ENCODE assay signal across 25 mouse cellular contexts in the genomic region with DNA sequence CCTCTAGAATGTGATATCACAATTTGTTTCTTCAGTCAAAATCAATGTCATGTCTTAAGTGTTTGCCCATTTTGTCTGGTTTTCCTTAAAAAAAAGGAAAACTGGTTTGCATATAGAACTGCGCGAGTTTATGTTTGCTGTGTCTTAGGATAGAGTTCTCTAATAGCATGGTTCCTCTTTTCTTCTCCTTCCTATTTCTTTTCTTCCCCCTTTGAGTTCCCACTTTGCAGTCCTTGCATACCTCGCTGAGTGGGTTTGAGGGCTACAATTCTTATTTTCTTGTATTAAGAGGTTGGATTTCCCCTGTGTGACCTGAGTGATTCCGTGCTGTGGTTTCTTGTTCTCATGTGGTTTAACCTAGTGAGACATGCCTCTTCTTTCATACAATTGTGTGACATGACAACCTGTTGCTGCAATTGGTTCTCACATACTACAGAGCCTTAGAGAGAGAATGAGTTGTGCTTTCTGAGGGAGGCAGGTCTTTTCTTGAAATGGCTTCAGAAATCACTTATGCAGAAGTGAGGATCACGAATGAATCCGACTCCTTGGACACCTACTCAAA. TPM values are rescaled to one million over a fixed set of nuclear protein-coding genes. Genes with fewer than 3 reads are reported as not detected.
A peak's percentile ranks its signal among the peaks of the same experiment; 100 is the strongest.
DNase-seq lines count a peak whose midpoint lies in the region; ATAC-seq and TF ChIP-seq lines count a peak whose summit lies in the region.
"Had no signal": no experiment of that assay in that cellular context is flagged by ENCODE, and none has a peak within 500 bp of the region (broad histone marks: within the 10 kb centered on the region; RNA-seq: fewer than 3 reads in every experiment).

TSS of gene Clec4a4 (plus strand) at position 492 of the 562 bp plus-strand sequence.

- no peaks in the 10 kb centered on the region for H3K36me3 ChIP-seq in forebrain, postnatal 0 days (ENCODE audit: insufficient read depth)
- no peaks in the 10 kb centered on the region for H3K36me3 ChIP-seq in heart, embryonic 12.5 days
- H3K36me3 ChIP-seq: embryonic facial prominence, embryonic 10.5 days; G1E; heart, embryonic 13.5 days; hindbrain, embryonic 10.5 days had no signal

- H3K9ac ChIP-seq in forebrain, postnatal 0 days, result no peak within 1 kb of the TSS
- H3K9ac ChIP-seq in heart, embryonic 12.5 days, result no peak within 1 kb of the TSS
- H3K9ac ChIP-seq: forebrain, embryonic 13.5 days; heart, embryonic 13.5 days; hindbrain, embryonic 14.5 days had no signal

- ATAC-seq in hematopoietic stem cell, adult 5-6 weeks (replicated peaks in 1 of 2; ENCODE audit: insufficient read depth in 1 of 2, low FRiP score in 2 of 2, low TSS enrichment in 1 of 2, low read depth in 1 of 2, poor library complexity in 2 of 2, severe bottlenecking in 2 of 2), result peak; percentile 69 to 89; a peak in 3 of 4 replicates
- ATAC-seq in monocyte, adult 5-6 weeks (replicated peaks; ENCODE audit: insufficient number of reproducible peaks, low FRiP score, low TSS enrichment, poor library complexity, severe bottlenecking), result peak; percentile 59; the same call in 1 of the 2 replicates
- no peak for ATAC-seq in forebrain, postnatal 0 days
- ATAC-seq in heart, embryonic 12.5 days (ENCODE audit: insufficient number of reproducible peaks, low FRiP score), result no peak
- ATAC-seq: CD4-positive, CD25-positive, alpha-beta regulatory T cell, adult 4 months; forebrain, embryonic 13.5 days had no signal

- DNase-seq in heart, adult 11 months, result peak; percentile 59
- no peak for DNase-seq in heart, postnatal 36 days
- DNase-seq in forebrain, postnatal 0 days, result no peak
- no peak for DNase-seq in embryo, embryonic 9.5 days (ENCODE audit: extremely low spot score)
- DNase-seq: adrenal gland, adult 8-10 months; adrenal gland, postnatal 36 days; B cell, adult 2 months; cerebellum, adult 11-12 months; cerebellum, adult 9-10 months; cerebellum, postnatal 25 days; gastrocnemius, postnatal 10 days had no signal

- intact Hi-C loops in heart, postnatal 36 days (cut with DNase I), result no loop called here

- no peaks in the 10 kb centered on the region for H3K27me3 ChIP-seq in forebrain, postnatal 0 days (ENCODE audit: insufficient read depth, low read length)
- H3K27me3 ChIP-seq in heart, embryonic 12.5 days (replicated peaks), result no peaks in the 10 kb centered on the region
- H3K27me3 ChIP-seq: forebrain, embryonic 13.5 days; heart, embryonic 13.5 days had no signal

- TF ChIP-seq CTCF in bone marrow, adult 2 months (IDR thresholded peaks at IDR 0.05; ENCODE audit: control insufficient read depth, insufficient read depth, low read length), result no peak
- TF ChIP-seq CTCF in forebrain, postnatal 0 days (IDR thresholded peaks at IDR 0.05; ENCODE audit: low read depth), result no peak

- peak within 1 kb of the TSS; percentile 18 for H3K4me3 ChIP-seq in bone marrow, adult 2 months (replicated peaks; ENCODE audit: control insufficient read depth, low read depth, low read length)
- H3K4me3 ChIP-seq in forebrain, postnatal 0 days (ENCODE audit: low read depth, low read length), result no peak within 1 kb of the TSS
- no peak within 1 kb of the TSS for H3K4me3 ChIP-seq in heart, embryonic 12.5 days
- H3K4me3 ChIP-seq: embryonic facial prominence, embryonic 10.5 days; forebrain, embryonic 13.5 days; heart, embryonic 13.5 days; hindbrain, embryonic 10.5 days had no signal

- H3K4me1 ChIP-seq in bone marrow, adult 2 months (ENCODE audit: control insufficient read depth, insufficient read depth, low read length), result no peaks in the 10 kb centered on the region; the same call in 1 of the 2 replicates
- no peaks in the 10 kb centered on the region for H3K4me1 ChIP-seq in forebrain, postnatal 0 days (ENCODE audit: insufficient read depth)
- H3K4me1 ChIP-seq in heart, embryonic 12.5 days (replicated peaks), result no peaks in the 10 kb centered on the region
- H3K4me1 ChIP-seq: embryonic facial prominence, embryonic 10.5 days; forebrain, embryonic 13.5 days; heart, embryonic 13.5 days; hindbrain, embryonic 10.5 days had no signal

- H3K4me2 ChIP-seq in forebrain, postnatal 0 days (ENCODE audit: low read depth), result no peak within 1 kb of the TSS
- no peak within 1 kb of the TSS for H3K4me2 ChIP-seq in heart, embryonic 12.5 days
- H3K4me2 ChIP-seq: forebrain, embryonic 13.5 days; heart, embryonic 13.5 days; hindbrain, embryonic 14.5 days had no signal

- H3K9me3 ChIP-seq in forebrain, postnatal 0 days (ENCODE audit: low read length), result no peaks in the 10 kb centered on the region
- H3K9me3 ChIP-seq in heart, embryonic 12.5 days (replicated peaks), result no peaks in the 10 kb centered on the region
- H3K9me3 ChIP-seq: G1E had no signal

- WGBS in bone marrow, adult 2 months, result 28% methylated on average over 6 of the region's 6 CpGs
- whole genome bisulfite sequencing in forebrain, postnatal 0 days, result 85% methylated on average over 6 of the region's 6 CpGs
- 78% methylated on average over 6 of the region's 6 CpGs for WGBS in heart, embryonic 12.5 days

- no peak within 1 kb of the TSS for H3K27ac ChIP-seq in bone marrow, adult 2 months (ENCODE audit: control insufficient read depth, insufficient read depth, low read depth, low read length, poor library complexity)
- H3K27ac ChIP-seq in forebrain, postnatal 0 days (ENCODE audit: low read depth, low read length), result no peak within 1 kb of the TSS
- H3K27ac ChIP-seq in heart, embryonic 12.5 days (ENCODE audit: poor library complexity, severe bottlenecking), result no peak within 1 kb of the TSS
- H3K27ac ChIP-seq: embryonic facial prominence, embryonic 10.5 days; forebrain, embryonic 13.5 days; heart, embryonic 13.5 days; hindbrain, embryonic 10.5 days; hindbrain, embryonic 14.5 days had no signal

- TF ChIP-seq POLR2A in bone marrow, adult 2 months (IDR thresholded peaks at IDR 0.05; ENCODE audit: borderline replicate concordance, control insufficient read depth, low read depth, low read length), result no peak

RNA-seq across cellular contexts. Expression of gene Clec4a4, which starts in this region (rescaled TPM):
- total RNA-seq in heart, postnatal 36 days (2021), result not detected
- not detected in 2 replicates for polyA plus RNA-seq in bone marrow, adult 2 months (2011; ENCODE audit: insufficient read depth, insufficient read length, low replicate concordance, missing spikeins)
- not detected in 2 replicates for total RNA-seq in hematopoietic stem cell, adult 5-6 weeks (2017)
- 7.0 to 13.7 TPM (median 11.1 TPM) in 3 replicates for total RNA-seq in monocyte, adult 5-6 weeks (2017)
- total RNA-seq in forebrain, postnatal 0 days (2014; rRNA removed), result 0.33 TPM in 1 of 2 replicates, not detected in the other
- not detected in 2 replicates for polyA plus RNA-seq in forebrain, postnatal 0 days (2015; fragmentation: Nextera tagmentation; extraction: Ambion mirVana)
- not detected in 2 replicates for polyA plus RNA-seq in heart, embryonic 12.5 days (2016; fragmentation: Nextera tagmentation; extraction: Ambion mirVana)
- total RNA-seq: adrenal gland, postnatal 36 days; G1E; gastrocnemius, postnatal 10 days; gastrocnemius, postnatal 4 days; heart, adult 8-10 months had no signal
- polyA plus RNA-seq: CD4-positive, CD25-positive, alpha-beta regulatory T cell, adult 4 months; embryonic facial prominence, embryonic 10.5 days; forebrain, embryonic 13.5 days; G1E; heart, embryonic 13.5 days; heart, postnatal 0 days; hindbrain, embryonic 10.5 days; hindbrain, embryonic 14.5 days had no signal

Comparison
In these comparisons a context has a peak if more than half of its experiments do, and no peak if none do; other contexts are left out.
1. Peak in ATAC-seq in hematopoietic stem cell, adult 5-6 weeks; RNA of the gene not detected or under 1 TPM.